Mouse (Mus musculus): ENCODE measurements around the gene Elovl6. TPM values are rescaled to one million over a fixed set of nuclear protein-coding genes. Genes with fewer than 3 reads are reported as not detected.

Gene Elovl6
- polyA plus RNA-seq, 1 experiment from 2014 or later: 33.4 TPM

GRCm38 (mm10) chr3:129639701-129640100 is 107.5 kb downstream of the Elovl6 start:
- Histone ChIP-seq H3K27ac (no peak overlapping the region), H3K9ac (no peak overlapping the region), H3K4me1 (peaks cover 5% of the 10 kb centered on the region; the same call in 1 of the 2 replicates), H3K27me3 (replicated peaks) (no peaks in the 10 kb centered on the region), H3K4me3 (no peak overlapping the region), H3K9me3 (no peaks in the 10 kb centered on the region), H3K4me2 (replicated peaks) (no peak overlapping the region), H3K36me3 (no peaks in the 10 kb centered on the region)
- 74% methylated on average over 5 of the region's 5 CpGs for WGBS
- no peak for ATAC-seq (ENCODE audit: low FRiP score, low read depth)

GRCm38 (mm10) chr3:129640211-129641000 is 108.3 kb downstream of the Elovl6 start:
- Histone ChIP-seq H3K36me3 (no peaks in the 10 kb centered on the region), H3K27me3 (replicated peaks) (no peaks in the 10 kb centered on the region), H3K4me2 (replicated peaks) (no peak overlapping the region), H3K4me3 (no peak overlapping the region), H3K27ac (no peak overlapping the region), H3K9me3 (no peaks in the 10 kb centered on the region), H3K9ac (no peak overlapping the region), H3K4me1 (peaks cover 8% of the 10 kb centered on the region)
- ATAC-seq (ENCODE audit: low FRiP score, low read depth): peak; percentile 74
- 65% methylated on average over 10 of the region's 10 CpGs for WGBS

- ATAC-seq (ENCODE audit: low FRiP score, low read depth): no peak
- Histone ChIP-seq H3K9me3 (no peaks in the 10 kb centered on the region), H3K27ac (no peak overlapping the region), H3K4me1 (peaks cover 13% of the 10 kb centered on the region), H3K36me3 (no peaks in the 10 kb centered on the region), H3K9ac (no peak overlapping the region), H3K27me3 (replicated peaks) (no peaks in the 10 kb centered on the region), H3K4me2 (replicated peaks) (no peak overlapping the region), H3K4me3 (no peak overlapping the region)
- 86% methylated on average over 7 of the region's 7 CpGs for WGBS
These were observed 109.5 kb downstream of the Elovl6 start for GRCm38 (mm10) chr3:129641621-129642020.

- H3K4me3 ChIP-seq: no peak overlapping the region
- no peaks in the 10 kb centered on the region for H3K36me3 ChIP-seq
- 41% methylated on average over 3 of the region's 3 CpGs for WGBS
- H3K27ac ChIP-seq: no peak overlapping the region
- H3K9ac ChIP-seq: no peak overlapping the region
- no peaks in the 10 kb centered on the region for H3K27me3 ChIP-seq (replicated peaks)
- ATAC-seq (ENCODE audit: low FRiP score, low read depth): no peak
- H3K4me1 ChIP-seq: peaks cover 8% of the 10 kb centered on the region
- H3K4me2 ChIP-seq (replicated peaks): no peak overlapping the region
- no peaks in the 10 kb centered on the region for H3K9me3 ChIP-seq
These were observed 113.3 kb downstream of the Elovl6 start for GRCm38 (mm10) chr3:129645409-129645808.

- Histone ChIP-seq H3K4me3 (no peak overlapping the region), H3K36me3 (no peaks in the 10 kb centered on the region), H3K27me3 (replicated peaks) (no peaks in the 10 kb centered on the region), H3K4me2 (replicated peaks) (no peak overlapping the region), H3K27ac (no peak overlapping the region), H3K9ac (no peak overlapping the region), H3K9me3 (no peaks in the 10 kb centered on the region), H3K4me1 (peaks cover 8% of the 10 kb centered on the region)
- WGBS: 83% methylated on average over 5 of the region's 5 CpGs
- no peak for ATAC-seq (ENCODE audit: low FRiP score, low read depth)
These were observed 114.6 kb downstream of the Elovl6 start for GRCm38 (mm10) chr3:129646781-129647180.

GRCm38 (mm10) chr3:129647312-129647711 is 115.2 kb downstream of the Elovl6 start:
- ATAC-seq (ENCODE audit: low FRiP score, low read depth): no peak
- no peaks in the 10 kb centered on the region for H3K27me3 ChIP-seq (replicated peaks)
- 83% methylated on average over 10 of the region's 10 CpGs for WGBS
- H3K27ac ChIP-seq: no peak overlapping the region
- peaks cover 8% of the 10 kb centered on the region for H3K4me1 ChIP-seq
- H3K9me3 ChIP-seq: no peaks in the 10 kb centered on the region
- no peak overlapping the region for H3K4me2 ChIP-seq (replicated peaks)
- H3K9ac ChIP-seq: no peak overlapping the region
- H3K4me3 ChIP-seq: no peak overlapping the region
- H3K36me3 ChIP-seq: no peaks in the 10 kb centered on the region

GRCm38 (mm10) chr3:129648598-129648997 is 116.4 kb downstream of the Elovl6 start:
- no peaks in the 10 kb centered on the region for H3K9me3 ChIP-seq
- no peak overlapping the region for H3K4me3 ChIP-seq
- H3K4me2 ChIP-seq (replicated peaks): no peak overlapping the region
- H3K36me3 ChIP-seq: no peaks in the 10 kb centered on the region
- WGBS: 81% methylated on average over 5 of the region's 5 CpGs
- no peaks in the 10 kb centered on the region for H3K27me3 ChIP-seq (replicated peaks)
- peaks cover 8% of the 10 kb centered on the region for H3K4me1 ChIP-seq
- ATAC-seq (ENCODE audit: low FRiP score, low read depth): no peak
- H3K9ac ChIP-seq: no peak overlapping the region
- H3K27ac ChIP-seq: no peak overlapping the region

GRCm38 (mm10) chr3:129649586-129650292 is 117.6 kb downstream of the Elovl6 start:
- Histone ChIP-seq H3K4me2 (replicated peaks) (no peak overlapping the region), H3K4me1 (peaks cover 8% of the 10 kb centered on the region), H3K9me3 (no peaks in the 10 kb centered on the region), H3K27ac (no peak overlapping the region), H3K9ac (no peak overlapping the region), H3K27me3 (replicated peaks) (no peaks in the 10 kb centered on the region), H3K36me3 (no peaks in the 10 kb centered on the region), H3K4me3 (no peak overlapping the region)
- 67% methylated on average over 8 of the region's 8 CpGs for WGBS
- ATAC-seq (ENCODE audit: low FRiP score, low read depth): no peak

- Histone ChIP-seq H3K27me3 (replicated peaks) (no peaks in the 10 kb centered on the region), H3K36me3 (no peaks in the 10 kb centered on the region), H3K27ac (no peak overlapping the region)
These were observed 118.1 kb downstream of the Elovl6 start for GRCm38 (mm10) chr3:129650293-129650612.

GRCm38 (mm10) chr3:129650931-129651330 is 118.8 kb downstream of the Elovl6 start:
- no peak for ATAC-seq (ENCODE audit: low FRiP score, low read depth)
- no peak overlapping the region for H3K4me3 ChIP-seq
- no peak overlapping the region for H3K27ac ChIP-seq
- H3K27me3 ChIP-seq (replicated peaks): no peaks in the 10 kb centered on the region
- H3K9me3 ChIP-seq: no peaks in the 10 kb centered on the region
- no peak overlapping the region for H3K4me2 ChIP-seq (replicated peaks)
- 14% methylated on average over 1 of the region's 1 CpGs for WGBS
- H3K4me1 ChIP-seq: no peaks in the 10 kb centered on the region
- H3K9ac ChIP-seq: no peak overlapping the region
- no peaks in the 10 kb centered on the region for H3K36me3 ChIP-seq

More at GRCm38 (mm10) chr3:129650293-129650612, 118.1 kb downstream of the Elovl6 start:
- no peak for ATAC-seq (ENCODE audit: low FRiP score, low read depth)
- no peak overlapping the region for H3K9ac ChIP-seq
- H3K9me3 ChIP-seq: no peaks in the 10 kb centered on the region
- no peak overlapping the region for H3K4me3 ChIP-seq
- peaks cover 6% of the 10 kb centered on the region for H3K4me1 ChIP-seq
- no peak overlapping the region for H3K4me2 ChIP-seq (replicated peaks)

GRCm38 (mm10) chr3:129651765-129652164 is 119.6 kb downstream of the Elovl6 start:
- 91% methylated on average over 8 of the region's 8 CpGs for WGBS
- no peak for ATAC-seq (ENCODE audit: low FRiP score, low read depth)
- Histone ChIP-seq H3K36me3 (no peaks in the 10 kb centered on the region), H3K4me1 (no peaks in the 10 kb centered on the region), H3K27me3 (replicated peaks) (no peaks in the 10 kb centered on the region), H3K4me2 (replicated peaks) (no peak overlapping the region), H3K9me3 (no peaks in the 10 kb centered on the region), H3K27ac (no peak overlapping the region), H3K9ac (no peak overlapping the region), H3K4me3 (no peak overlapping the region)

- 89% methylated on average over 4 of the region's 4 CpGs for WGBS
- ATAC-seq (ENCODE audit: low FRiP score, low read depth): no peak
These were observed 120.3 kb downstream of the Elovl6 start for GRCm38 (mm10) chr3:129652476-129652875.

More at GRCm38 (mm10) chr3:129652476-129652875, 120.3 kb downstream of the Elovl6 start:
- Histone ChIP-seq H3K4me3 (no peak overlapping the region), H3K9me3 (no peaks in the 10 kb centered on the region), H3K27me3 (replicated peaks) (no peaks in the 10 kb centered on the region), H3K4me1 (no peaks in the 10 kb centered on the region), H3K27ac (no peak overlapping the region), H3K4me2 (replicated peaks) (no peak overlapping the region), H3K9ac (no peak overlapping the region), H3K36me3 (no peaks in the 10 kb centered on the region)

Data from neural tube, embryonic 12.5 days (tissue).